Mouse (Mus musculus) layer of hippocampus, adult 9-11 months (tissue): ENCODE measurements around the gene Gm5751.
"Not testable (repeated sequence)": the region's sequence is repeated elsewhere in the genome, so short reads cannot be mapped to it uniquely, and the experiment has no call there.

ENCODE experiments used
- DNase-seq: peaks from one replicate; pipeline ENCODE4 v3.0.0; 2022

The Gm5751 gene

GRCm38 (mm10) chrX:8873953-8874352 is at the start of gene Gm5751:
Gene Gm5751 (plus strand): TSS chrX:8874253.
- not testable (repeated sequence) for DNase-seq

- peak; percentile 27 for DNase-seq
Measured at GRCm38 (mm10) chrX:8832043-8832442, 42.0 kb upstream of the Gm5751 start.

GRCm38 (mm10) chrX:8843694-8844093 is 30.4 kb upstream of the Gm5751 start, which contains the start of gene Gm6592:
Gene Gm6592 (plus strand): TSS chrX:8843994.
- DNase-seq, result no peak

GRCm38 (mm10) chrX:8852486-8852885 is 21.6 kb upstream of the Gm5751 start:
- no peak for DNase-seq

- peak; percentile 81 for DNase-seq
Measured at GRCm38 (mm10) chrX:8864331-8864730, 9.7 kb upstream of the Gm5751 start.

- no peak for DNase-seq
Measured at GRCm38 (mm10) chrX:8884336-8884735, 10.3 kb downstream of the Gm5751 start.

- DNase-seq, result no peak
Measured at GRCm38 (mm10) chrX:8891975-8892342, 17.9 kb downstream of the Gm5751 start.

- DNase-seq, result peak; percentile 44
Measured at GRCm38 (mm10) chrX:8892343-8893155, 18.5 kb downstream of the Gm5751 start, which contains the start of gene B630019K06Rik. Gene B630019K06Rik (plus strand): TSS chrX:8892382.

- no peak for DNase-seq
Measured at GRCm38 (mm10) chrX:8893182-8893651, 19.2 kb downstream of the Gm5751 start.

- DNase-seq, result no peak
Measured at GRCm38 (mm10) chrX:8900823-8901222, 26.8 kb downstream of the Gm5751 start.

GRCm38 (mm10) chrX:8901906-8902472 is 27.9 kb downstream of the Gm5751 start:
- peak; percentile 3 for DNase-seq

GRCm38 (mm10) chrX:8921080-8921479 is 47.0 kb downstream of the Gm5751 start:
- no peak for DNase-seq

GRCm38 (mm10) chrX:8921813-8922607 is 48.0 kb downstream of the Gm5751 start:
- DNase-seq, result peak; percentile 3

- DNase-seq, result no peak
Measured at GRCm38 (mm10) chrX:8927308-8927707, 53.3 kb downstream of the Gm5751 start.
